Mouse (Mus musculus): ENCODE results near the gene Ampd2. TPM values are rescaled to one million over a fixed set of nuclear protein-coding genes. Genes with fewer than 3 reads are reported as not detected.

Gene Ampd2
- total and polyA plus RNA-seq, 3 experiments, result 4.1 to 26.3 (median 4.6) TPM

DNA sequence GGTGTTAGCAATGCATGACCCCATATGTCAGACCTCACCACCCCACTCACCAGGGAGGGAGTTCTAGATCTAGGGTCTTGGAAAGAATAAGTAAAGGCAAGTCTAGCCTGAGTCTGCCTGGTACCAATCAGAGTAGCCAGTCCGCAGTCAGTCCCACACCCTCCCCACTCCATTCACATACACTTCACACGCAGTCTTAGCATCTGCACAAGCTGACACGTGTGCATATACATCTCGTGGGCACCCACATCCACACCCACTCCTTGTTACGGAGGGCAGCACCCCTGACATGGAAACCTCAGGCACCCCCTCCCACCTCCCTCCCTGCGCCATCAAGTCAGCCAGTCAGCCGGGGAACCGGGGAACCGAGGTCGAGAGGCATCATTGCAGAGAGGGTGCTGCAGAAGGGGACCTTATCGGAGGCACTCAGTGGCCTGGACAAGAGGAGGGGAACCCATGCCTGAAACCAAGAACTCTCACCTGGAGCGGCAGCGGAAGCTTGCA is 1.6 kb downstream of the Ampd2 start:
- no peak for DNase-seq
- TF ChIP-seq POLR2A (IDR thresholded peaks at IDR 0.05; ENCODE audit: insufficient read depth, low read depth, low read length), result no peak
- TF ChIP-seq CTCF (IDR thresholded peaks at IDR 0.05), result no peak
- no peaks in the 10 kb centered on the region for H3K36me3 ChIP-seq (ENCODE audit: control insufficient read depth, insufficient read depth, low read length)
- H3K9ac ChIP-seq (ENCODE audit: low read depth, low read length), result peak overlapping the region; percentile 60
- intact Hi-C loops (cut with DNase I), result loop anchor here (2.0 kb wide), 1 partner anchor 62 kb away; the partner anchor contains the start of gene Gnai3
- WGBS, result 32% methylated on average over 13 of the region's 13 CpGs
- H3K27me3 ChIP-seq (ENCODE audit: control insufficient read depth, insufficient read depth, low read length), result no peaks in the 10 kb centered on the region
- H3K79me2 ChIP-seq (replicated peaks; ENCODE audit: control insufficient read depth, insufficient read depth, low read length), result no peaks in the 10 kb centered on the region
- peaks cover 10% of the 10 kb centered on the region; the same call in 1 of the 2 replicates for H3K4me1 ChIP-seq (ENCODE audit: control insufficient read depth, insufficient read depth, low read length)
- H3K4me3 ChIP-seq, result peak overlapping the region; percentile 56
- H3K27ac ChIP-seq, result peak overlapping the region; percentile 95

DNA sequence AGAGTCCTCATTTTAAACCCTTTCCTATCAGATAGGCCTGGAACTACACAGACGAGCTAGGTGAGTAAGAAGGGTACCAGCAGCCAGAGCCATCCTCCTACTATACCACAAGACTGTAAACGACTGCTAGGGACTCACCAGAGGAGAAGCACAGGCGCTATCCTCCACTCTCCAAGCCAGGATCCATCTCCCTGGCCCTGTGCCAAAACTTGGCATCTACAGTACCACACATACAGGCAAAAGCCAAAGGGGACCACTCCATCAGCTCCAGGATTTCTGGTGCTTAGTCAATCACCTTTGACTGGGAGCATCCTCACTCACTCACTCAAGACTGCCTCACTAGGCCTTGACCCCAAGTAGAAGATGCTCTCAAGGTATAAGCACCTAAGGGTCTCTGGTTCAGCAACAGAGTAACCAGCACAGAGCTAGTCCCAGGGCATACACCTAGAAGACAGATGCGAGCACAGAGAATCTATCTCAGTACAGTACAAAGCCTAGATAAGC is 2.5 kb downstream of the Ampd2 start:
- Histone ChIP-seq H3K36me3 (ENCODE audit: control insufficient read depth, insufficient read depth, low read length) (no peaks in the 10 kb centered on the region), H3K4me3 (no peak overlapping the region), H3K79me2 (replicated peaks; ENCODE audit: control insufficient read depth, insufficient read depth, low read length) (no peaks in the 10 kb centered on the region), H3K4me1 (ENCODE audit: control insufficient read depth, insufficient read depth, low read length) (peaks cover 10% of the 10 kb centered on the region; the same call in 1 of the 2 replicates), H3K27ac (no peak overlapping the region), H3K27me3 (ENCODE audit: control insufficient read depth, insufficient read depth, low read length) (no peaks in the 10 kb centered on the region), H3K9ac (ENCODE audit: low read depth, low read length) (no peak overlapping the region)
- no peak for DNase-seq
- 67% methylated on average over 4 of the region's 4 CpGs for WGBS
- intact Hi-C loops (cut with DNase I), result loop anchor here (2.0 kb wide), 1 partner anchor 63 kb away; the partner anchor contains the start of gene Gnai3
- TF ChIP-seq POLR2A (IDR thresholded peaks at IDR 0.05; ENCODE audit: insufficient read depth, low read depth, low read length) (no peak), CTCF (IDR thresholded peaks at IDR 0.05) (no peak), EP300 (IDR thresholded peaks at IDR 0.05; ENCODE audit: insufficient read depth, low read depth, low read length) (no peak)

DNA sequence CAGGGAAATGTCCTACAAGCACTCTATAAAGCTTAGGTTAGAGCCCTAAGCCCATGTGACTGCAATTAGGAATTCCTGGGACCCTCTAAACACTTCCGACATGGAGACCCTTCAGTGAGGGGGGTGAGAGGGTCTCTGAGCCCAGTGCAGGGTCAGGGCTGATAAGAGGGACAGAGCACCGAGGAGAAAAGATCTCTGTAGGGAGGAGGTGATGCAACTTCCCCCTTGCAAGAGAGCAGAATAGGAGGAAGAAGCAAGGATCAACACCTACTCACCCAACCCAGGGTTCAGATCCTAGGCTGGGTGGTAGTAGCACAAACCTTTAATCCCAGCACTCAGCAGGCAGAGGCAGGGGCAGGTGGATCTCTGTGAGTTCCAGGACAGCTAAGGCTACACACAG is 3.3 kb downstream of the Ampd2 start:
- DNase-seq, result no peak
- Histone ChIP-seq H3K36me3 (ENCODE audit: control insufficient read depth, insufficient read depth, low read length) (no peaks in the 10 kb centered on the region), H3K27ac (no peak overlapping the region), H3K9ac (ENCODE audit: low read depth, low read length) (no peak overlapping the region), H3K79me2 (replicated peaks; ENCODE audit: control insufficient read depth, insufficient read depth, low read length) (no peaks in the 10 kb centered on the region), H3K4me3 (no peak overlapping the region), H3K27me3 (ENCODE audit: control insufficient read depth, insufficient read depth, low read length) (no peaks in the 10 kb centered on the region), H3K4me1 (ENCODE audit: control insufficient read depth, insufficient read depth, low read length) (peaks cover 10% of the 10 kb centered on the region; the same call in 1 of the 2 replicates)
- 40% methylated on average over 2 of the region's 2 CpGs for WGBS
- intact Hi-C loops (cut with DNase I), result no loop called here
- no peak for TF ChIP-seq CTCF (IDR thresholded peaks at IDR 0.05)
- no peak for TF ChIP-seq POLR2A (IDR thresholded peaks at IDR 0.05; ENCODE audit: insufficient read depth, low read depth, low read length)
- TF ChIP-seq EP300 (IDR thresholded peaks at IDR 0.05; ENCODE audit: insufficient read depth, low read depth, low read length), result no peak

GRCm38 (mm10) chr3:108082251-108082875 is 4.1 kb downstream of the Ampd2 start:
- Histone ChIP-seq H3K9ac (ENCODE audit: low read depth, low read length) (no peak overlapping the region), H3K27me3 (ENCODE audit: control insufficient read depth, insufficient read depth, low read length) (no peaks in the 10 kb centered on the region), H3K27ac (no peak overlapping the region), H3K36me3 (ENCODE audit: control insufficient read depth, insufficient read depth, low read length) (no peaks in the 10 kb centered on the region), H3K4me1 (ENCODE audit: control insufficient read depth, insufficient read depth, low read length) (peaks cover 10% of the 10 kb centered on the region; the same call in 1 of the 2 replicates), H3K4me3 (no peak overlapping the region), H3K79me2 (replicated peaks; ENCODE audit: control insufficient read depth, insufficient read depth, low read length) (no peaks in the 10 kb centered on the region)
- intact Hi-C loops (cut with DNase I), result no loop called here
- no peak for DNase-seq
- 95% methylated on average over 1 of the region's 1 CpGs for WGBS
- no peak for TF ChIP-seq CTCF (IDR thresholded peaks at IDR 0.05)
- TF ChIP-seq EP300 (IDR thresholded peaks at IDR 0.05; ENCODE audit: insufficient read depth, low read depth, low read length), result no peak
- TF ChIP-seq POLR2A (IDR thresholded peaks at IDR 0.05; ENCODE audit: insufficient read depth, low read depth, low read length), result no peak

GRCm38 (mm10) chr3:108081681-108082080 is 4.8 kb downstream of the Ampd2 start:
- Histone ChIP-seq H3K36me3 (ENCODE audit: control insufficient read depth, insufficient read depth, low read length) (no peaks in the 10 kb centered on the region), H3K9ac (ENCODE audit: low read depth, low read length) (no peak overlapping the region), H3K79me2 (replicated peaks; ENCODE audit: control insufficient read depth, insufficient read depth, low read length) (no peaks in the 10 kb centered on the region), H3K4me3 (no peak overlapping the region), H3K27ac (no peak overlapping the region), H3K4me1 (ENCODE audit: control insufficient read depth, insufficient read depth, low read length) (peaks cover 8% of the 10 kb centered on the region; the same call in 1 of the 2 replicates), H3K27me3 (ENCODE audit: control insufficient read depth, insufficient read depth, low read length) (no peaks in the 10 kb centered on the region)
- intact Hi-C loops (cut with DNase I), result no loop called here
- WGBS, result 57% methylated on average over 4 of the region's 4 CpGs
- TF ChIP-seq EP300 (IDR thresholded peaks at IDR 0.05; ENCODE audit: insufficient read depth, low read depth, low read length) (no peak), POLR2A (IDR thresholded peaks at IDR 0.05; ENCODE audit: insufficient read depth, low read depth, low read length) (no peak), CTCF (IDR thresholded peaks at IDR 0.05) (no peak)
- no peak for DNase-seq

DNA sequence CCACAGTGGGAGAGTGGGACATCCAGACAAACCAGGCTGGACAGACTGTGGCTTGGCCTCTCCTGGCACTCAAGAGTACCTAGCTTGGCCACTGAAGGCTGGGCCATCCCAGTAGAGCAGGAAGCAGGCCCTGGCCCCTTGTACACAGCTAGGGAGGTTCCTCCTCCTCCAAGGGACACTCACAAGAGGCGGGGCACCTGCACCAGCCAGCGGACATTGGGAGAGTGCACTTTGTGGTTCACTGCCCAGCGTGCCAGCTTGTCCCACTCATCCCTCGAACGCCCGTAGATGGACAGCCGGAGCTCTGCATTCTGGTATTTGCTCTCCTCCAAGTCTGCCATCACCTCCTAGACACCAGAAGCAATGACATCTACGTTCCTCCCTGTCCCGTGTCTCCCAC is 9.6 kb downstream of the Ampd2 start:
- 94% methylated on average over 9 of the region's 9 CpGs for WGBS
- Histone ChIP-seq H3K36me3 (ENCODE audit: control insufficient read depth, insufficient read depth, low read length) (no peaks in the 10 kb centered on the region), H3K79me2 (replicated peaks; ENCODE audit: control insufficient read depth, insufficient read depth, low read length) (no peaks in the 10 kb centered on the region), H3K27ac (no peak overlapping the region), H3K4me1 (ENCODE audit: control insufficient read depth, insufficient read depth, low read length) (no peaks in the 10 kb centered on the region), H3K9ac (ENCODE audit: low read depth, low read length) (no peak overlapping the region), H3K4me3 (no peak overlapping the region), H3K27me3 (ENCODE audit: control insufficient read depth, insufficient read depth, low read length) (no peaks in the 10 kb centered on the region)
- DNase-seq, result no peak
- intact Hi-C loops (cut with DNase I), result no loop called here
- TF ChIP-seq CTCF (IDR thresholded peaks at IDR 0.05), result no peak
- TF ChIP-seq EP300 (IDR thresholded peaks at IDR 0.05; ENCODE audit: insufficient read depth, low read depth, low read length), result no peak
- no peak for TF ChIP-seq POLR2A (IDR thresholded peaks at IDR 0.05; ENCODE audit: insufficient read depth, low read depth, low read length)

Data from heart, adult 2 months (tissue).